Mouse (Mus musculus) bone marrow macrophage, adult 2 months (primary cell): Measurements from ENCODE around the gene Dtx4. TPM values are rescaled to one million over a fixed set of nuclear protein-coding genes. Genes with fewer than 3 reads are reported as not detected.

Experiments
- H3K27ac ChIP-seq: 2 replicates; pipeline ENCODE4 v1.5.1; 2012; ENCODE audit warnings: low read depth, low read length; ENCODE audit not compliant: insufficient read depth
- H3K4me1 ChIP-seq: 2 replicates; pipeline ENCODE4 v1.6.1; 2012; ENCODE audit warnings: low read length; ENCODE audit not compliant: control insufficient read depth, insufficient read depth
- H3K4me3 ChIP-seq: 2 replicates; pipeline ENCODE4 v1.5.1; 2012; ENCODE audit warnings: mild to moderate bottlenecking, low read length, moderate library complexity; ENCODE audit not compliant: insufficient read depth
- CTCF ChIP-seq: IDR thresholded peaks from 2 replicates; pipeline ENCODE4 v1.5.1; 2012; ENCODE audit warnings: low read depth, mild to moderate bottlenecking, low read length, moderate library complexity
- POLR2A ChIP-seq: IDR thresholded peaks from 2 replicates; pipeline ENCODE4 v1.6.1; 2012; ENCODE audit warnings: mild to moderate bottlenecking, low read depth, low read length, borderline replicate concordance
- polyA plus RNA-seq: library from polyadenylated mRNA; stranded (reverse); fragments of >200 nt; gene quantifications from 2 replicates; pipeline ENCODE4 v1.2.4, GENCODE M21; 2012; ENCODE audit not compliant: missing spikeins, insufficient read depth, insufficient read length

The Dtx4 gene
- polyA plus RNA-seq, 1 experiment = 19.3 TPM

DNA sequence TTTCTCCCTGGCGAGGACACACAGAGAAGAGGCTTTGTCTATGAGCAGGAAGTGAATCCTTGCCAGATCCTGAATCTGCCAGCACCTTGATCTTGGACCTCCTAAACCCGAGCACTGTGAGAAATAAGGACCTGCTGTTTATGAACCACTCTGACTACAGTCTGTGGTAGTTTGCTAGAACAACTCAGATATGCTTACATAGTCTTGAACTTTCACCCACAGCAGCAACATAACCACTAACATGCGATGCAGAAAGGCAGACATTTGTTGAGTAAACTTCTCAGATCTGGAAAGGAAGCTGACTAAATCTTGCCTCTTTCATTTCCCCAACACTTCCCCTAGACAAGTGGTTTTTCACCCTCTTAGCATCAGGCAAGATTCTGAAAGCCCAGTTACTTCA, 29.4 kb downstream of the Dtx4 start:
- TF ChIP-seq CTCF (no peak), POLR2A (no peak)
- H3K27ac ChIP-seq = peak overlapping the region; percentile 50
- H3K4me1 ChIP-seq = peaks cover 64% of the 10 kb centered on the region
- no peak overlapping the region for H3K4me3 ChIP-seq

DNA sequence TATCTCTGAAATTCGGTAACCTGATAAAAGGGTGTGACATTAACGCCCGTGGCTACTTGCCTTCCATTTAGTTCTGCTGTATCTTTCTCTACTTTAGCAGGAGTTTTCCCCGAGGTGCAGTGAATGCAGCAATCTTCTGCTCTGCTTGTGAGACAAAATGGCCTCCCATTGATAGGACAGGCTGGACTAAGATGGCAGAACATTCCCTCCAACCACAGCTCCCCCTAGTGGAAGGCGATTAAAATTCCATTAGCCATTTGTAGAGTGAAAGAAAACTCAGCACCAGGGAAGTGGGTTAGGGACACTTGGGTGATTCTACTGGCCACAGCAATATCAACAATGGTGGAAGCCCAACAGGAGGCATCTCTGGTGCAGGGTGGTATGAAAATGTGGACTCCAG, 33.8 kb downstream of the Dtx4 start:
- H3K4me3 ChIP-seq = no peak overlapping the region
- no peak overlapping the region for H3K27ac ChIP-seq
- peaks cover 41% of the 10 kb centered on the region for H3K4me1 ChIP-seq
- TF ChIP-seq POLR2A (no peak), CTCF (peak; percentile 50; the same call in 1 of the 2 replicates)

DNA sequence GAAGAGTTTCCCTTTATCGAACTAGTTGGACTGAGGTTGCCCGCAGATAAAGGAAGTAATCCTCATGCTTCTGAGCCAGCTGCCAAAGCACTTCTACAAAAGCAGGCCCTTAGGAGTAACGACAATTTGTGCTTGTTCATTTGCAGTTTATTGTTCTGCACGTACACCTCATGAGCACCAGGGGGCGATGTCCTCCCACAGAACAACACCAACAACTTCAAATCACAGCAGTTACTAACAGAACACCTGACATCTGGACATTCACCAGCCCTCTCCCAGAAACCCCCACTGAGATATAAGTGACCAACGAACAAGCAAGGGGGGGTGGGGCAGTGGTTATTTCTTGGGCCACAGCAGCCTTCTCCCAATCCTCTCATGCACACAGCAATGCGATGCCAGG, 35.0 kb downstream of the Dtx4 start:
- H3K4me3 ChIP-seq = no peak overlapping the region
- H3K4me1 ChIP-seq = peaks cover 32% of the 10 kb centered on the region
- H3K27ac ChIP-seq = peak overlapping the region; percentile 100
- no peak for TF ChIP-seq POLR2A
- peak; percentile 73 for TF ChIP-seq CTCF

DNA sequence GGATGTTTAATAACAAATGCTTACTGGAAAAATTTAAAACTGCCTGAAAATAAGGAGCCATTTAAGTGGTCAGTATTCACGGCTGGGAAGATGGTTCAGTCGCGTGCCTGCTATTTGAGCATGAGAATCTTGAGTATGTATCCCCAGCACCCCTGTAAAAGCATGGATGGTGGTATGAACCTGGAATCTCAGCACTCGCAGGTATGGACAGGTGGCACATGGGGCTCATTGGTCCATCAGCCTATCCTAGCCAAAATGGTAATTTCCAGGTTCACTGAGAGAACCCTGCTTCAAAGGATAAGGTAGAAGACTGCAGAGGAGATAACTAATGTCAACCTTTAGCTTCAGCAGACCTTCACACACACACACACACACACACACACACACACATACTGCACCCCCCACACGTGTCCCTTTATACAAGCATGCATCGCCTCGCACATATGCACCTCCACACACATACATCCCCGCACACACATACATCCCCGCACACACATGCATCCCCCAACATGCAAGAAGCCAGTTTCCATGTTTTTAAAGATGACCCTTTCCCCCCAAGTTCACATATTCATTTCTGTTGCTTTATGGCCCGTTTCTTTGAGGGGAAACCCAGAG, 35.6 kb downstream of the Dtx4 start:
- Histone ChIP-seq H3K4me1 (peaks cover 27% of the 10 kb centered on the region), H3K27ac (peak overlapping the region; percentile 100), H3K4me3 (peak overlapping the region; percentile 87)

DNA sequence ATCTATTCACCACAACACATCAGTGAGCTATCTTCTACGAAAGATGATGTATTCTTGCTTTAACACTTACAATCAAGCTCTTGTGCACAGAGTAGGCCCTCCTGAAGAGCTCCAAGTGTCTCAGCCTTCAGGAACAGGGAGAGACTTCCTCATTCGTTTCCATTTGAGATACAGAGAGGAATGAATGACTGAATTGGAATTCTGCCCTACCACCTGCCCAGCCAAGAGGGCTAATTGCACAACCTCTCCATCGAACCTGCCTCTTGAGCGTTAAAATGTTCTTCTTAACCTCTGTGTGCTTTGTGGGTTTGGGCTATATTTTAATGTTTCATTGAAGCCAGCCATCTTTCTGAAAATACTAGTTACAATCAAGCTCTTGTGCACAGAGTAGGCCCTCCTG, 36.6 kb downstream of the Dtx4 start:
- Histone ChIP-seq H3K4me1 (peaks cover 32% of the 10 kb centered on the region), H3K4me3 (peak overlapping the region; percentile 87), H3K27ac (peak overlapping the region; percentile 100)
- TF ChIP-seq CTCF (no peak), POLR2A (no peak)

More for the DNA sequence above, 35.6 kb downstream of the Dtx4 start:
- TF ChIP-seq CTCF (no peak), POLR2A (no peak)

DNA sequence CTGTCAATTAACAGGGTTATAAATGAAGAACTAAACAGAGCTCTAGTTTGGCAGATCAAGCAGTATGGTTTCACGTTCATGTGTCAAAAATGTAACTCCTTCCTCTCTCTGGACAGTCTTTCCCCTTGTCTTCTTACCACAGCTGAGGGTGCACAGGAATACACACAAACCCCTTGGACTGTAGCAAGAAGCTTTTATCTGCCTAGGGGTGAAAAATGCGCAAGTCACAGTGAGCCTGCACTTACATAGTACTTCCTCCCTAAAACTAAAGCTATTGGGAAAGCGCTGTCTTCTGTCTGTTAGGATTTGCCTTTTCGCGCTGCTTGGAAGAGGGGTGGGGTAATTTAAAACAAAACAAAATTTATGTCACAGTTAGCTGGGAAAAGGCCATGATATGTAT, 37.1 kb downstream of the Dtx4 start:
- H3K4me1 ChIP-seq = peaks cover 35% of the 10 kb centered on the region
- TF ChIP-seq POLR2A = no peak
- no peak for TF ChIP-seq CTCF
- H3K27ac ChIP-seq = peak overlapping the region; percentile 100
- peak overlapping the region; percentile 87 for H3K4me3 ChIP-seq

DNA sequence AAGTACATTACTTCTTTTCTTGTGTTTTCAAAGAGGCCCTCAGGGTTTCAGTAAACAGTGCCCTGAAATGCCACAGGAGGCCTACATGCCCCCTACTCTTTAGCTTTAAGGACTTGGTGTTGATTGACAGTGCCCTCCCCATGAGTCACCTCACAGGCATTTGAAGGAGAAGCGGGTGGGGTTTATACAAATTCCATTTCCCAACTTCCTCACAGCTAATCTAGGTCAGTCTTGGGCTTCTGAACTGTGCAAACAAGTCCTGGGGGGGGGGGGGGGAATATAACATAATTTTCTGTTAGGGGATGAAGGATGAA, 37.6 kb downstream of the Dtx4 start:
- H3K27ac ChIP-seq = peak overlapping the region; percentile 100
- H3K4me3 ChIP-seq = peak overlapping the region; percentile 87
- peaks cover 34% of the 10 kb centered on the region for H3K4me1 ChIP-seq
- TF ChIP-seq CTCF = no peak
- TF ChIP-seq POLR2A = no peak

DNA sequence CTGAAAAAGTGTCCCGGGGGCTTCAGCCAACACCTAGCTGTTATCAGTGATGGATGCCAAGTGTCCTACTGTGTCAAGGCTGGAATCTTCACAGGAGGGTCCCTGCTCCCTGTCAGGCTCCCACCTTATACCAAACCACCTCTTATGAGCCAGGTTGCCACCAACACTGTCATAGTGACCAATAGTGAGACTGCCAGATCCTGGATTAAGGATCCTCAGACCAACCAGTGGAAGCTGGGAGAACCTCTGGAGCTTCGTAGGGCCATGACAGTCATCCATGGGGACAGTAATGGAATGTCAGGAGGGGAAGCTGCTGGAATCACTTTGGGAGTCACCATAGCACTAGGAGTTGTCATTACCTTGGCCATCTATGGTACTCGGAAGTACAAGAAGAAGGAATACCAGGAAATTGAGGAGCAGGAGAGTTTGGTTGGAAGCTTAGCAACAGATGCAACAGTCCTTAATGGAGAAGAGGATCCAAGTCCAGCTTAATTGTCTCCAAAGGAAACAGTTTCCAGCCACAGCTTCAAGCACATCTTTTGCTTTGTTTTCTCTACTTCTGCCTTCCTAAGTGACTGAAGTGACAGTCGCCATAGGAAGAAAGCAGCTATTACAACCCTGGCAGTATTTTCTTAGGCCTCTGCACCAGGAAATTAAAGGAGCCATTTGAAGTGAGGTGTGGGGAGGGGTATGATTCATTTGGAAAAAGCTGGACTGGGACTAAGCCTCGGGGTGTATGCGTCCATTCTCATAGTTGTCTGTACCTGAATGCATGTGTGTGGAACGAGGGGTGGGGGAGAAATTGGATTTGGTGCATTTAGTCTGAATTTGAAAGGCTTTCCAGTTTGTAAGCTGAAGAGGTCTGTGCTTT, 38.2 kb downstream of the Dtx4 start:
- peak overlapping the region; percentile 87 for H3K4me3 ChIP-seq
- peaks cover 30% of the 10 kb centered on the region for H3K4me1 ChIP-seq
- TF ChIP-seq CTCF = no peak
- no peak for TF ChIP-seq POLR2A
- H3K27ac ChIP-seq = peak overlapping the region; percentile 100

DNA sequence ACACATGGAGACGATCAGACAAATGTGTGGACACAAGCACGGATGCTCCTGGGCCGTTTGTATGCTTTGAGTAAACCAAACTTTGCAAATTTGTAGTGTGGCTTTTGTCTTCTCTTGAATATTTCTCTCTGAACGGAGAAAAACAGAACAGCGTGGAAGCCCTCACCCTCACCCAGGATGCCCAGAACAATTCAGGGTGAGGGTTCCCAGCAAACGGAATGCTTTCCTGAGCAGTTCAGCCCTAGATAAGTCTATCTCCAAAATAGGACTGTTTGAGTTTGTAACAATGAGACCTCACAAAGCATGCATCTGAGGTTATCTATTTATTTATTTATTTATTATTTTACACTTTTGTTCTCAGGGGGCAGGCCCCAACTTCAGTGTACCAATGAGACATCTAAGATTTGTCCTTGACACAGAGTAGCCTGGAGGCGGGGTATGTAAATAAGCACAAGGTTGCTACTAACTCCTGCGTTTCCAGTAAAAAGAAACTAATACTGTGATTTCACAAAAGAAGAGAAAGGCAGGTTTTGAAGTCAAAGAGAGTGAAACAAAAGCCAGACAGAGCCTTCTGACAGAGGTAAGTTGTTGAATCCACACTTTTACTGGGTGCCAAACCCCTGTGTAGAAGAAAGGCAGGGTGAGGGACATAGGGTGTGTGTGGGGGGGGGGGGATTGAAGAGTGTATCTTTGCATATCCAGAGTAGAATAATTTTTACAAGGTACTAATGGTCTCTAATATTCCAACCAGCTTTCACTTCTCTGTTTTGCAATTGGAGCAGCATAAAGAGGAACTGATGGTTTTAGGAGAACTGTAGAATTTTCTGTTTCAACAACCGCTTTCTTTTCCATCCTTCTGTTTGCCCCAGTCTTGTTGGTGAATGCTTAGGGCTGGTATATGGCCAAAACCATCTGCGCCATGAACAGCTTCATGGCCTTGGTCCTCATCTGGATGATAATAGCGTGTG, 40.7 kb downstream of the Dtx4 start, which contains the start of gene Mpeg1:
TSS of gene Mpeg1 (plus strand) at position 498 of the 968 bp plus-strand sequence.
- peak within 1 kb of the TSS; percentile 87 for H3K4me3 ChIP-seq
- peaks cover 22% of the 10 kb centered on the region for H3K4me1 ChIP-seq
- peak within 1 kb of the TSS; percentile 100 for H3K27ac ChIP-seq
- TF ChIP-seq POLR2A = no peak
- no peak for TF ChIP-seq CTCF

DNA sequence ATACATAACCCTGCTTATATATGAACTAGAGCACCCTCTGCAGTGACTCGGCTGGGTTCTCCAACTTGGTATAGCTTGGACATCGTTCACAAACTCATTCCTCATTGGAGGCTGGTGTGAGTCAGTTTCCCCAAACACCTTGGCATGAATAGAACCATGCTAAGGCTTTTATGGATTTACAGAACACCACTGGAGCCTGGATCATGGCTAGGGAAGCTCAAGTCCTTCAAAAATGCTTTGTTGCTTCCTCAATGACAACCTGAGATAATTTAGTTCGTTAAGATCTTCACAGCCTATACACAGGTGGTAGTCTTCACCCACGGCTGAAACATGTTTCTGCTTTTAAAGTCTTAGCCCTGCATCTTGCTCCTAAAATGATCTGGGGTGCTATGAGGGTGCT, 41.7 kb downstream of the Dtx4 start:
- peak overlapping the region; percentile 100 for H3K27ac ChIP-seq
- TF ChIP-seq CTCF (no peak), POLR2A (no peak)
- peaks cover 20% of the 10 kb centered on the region for H3K4me1 ChIP-seq
- H3K4me3 ChIP-seq = no peak overlapping the region
